Mouse (Mus musculus): ENCODE data around the gene Lamb3.
"Not testable (repeated sequence)": the region's sequence is repeated elsewhere in the genome, so short reads cannot be mapped to it uniquely, and the experiment has no call there.

Gene Lamb3

DNA sequence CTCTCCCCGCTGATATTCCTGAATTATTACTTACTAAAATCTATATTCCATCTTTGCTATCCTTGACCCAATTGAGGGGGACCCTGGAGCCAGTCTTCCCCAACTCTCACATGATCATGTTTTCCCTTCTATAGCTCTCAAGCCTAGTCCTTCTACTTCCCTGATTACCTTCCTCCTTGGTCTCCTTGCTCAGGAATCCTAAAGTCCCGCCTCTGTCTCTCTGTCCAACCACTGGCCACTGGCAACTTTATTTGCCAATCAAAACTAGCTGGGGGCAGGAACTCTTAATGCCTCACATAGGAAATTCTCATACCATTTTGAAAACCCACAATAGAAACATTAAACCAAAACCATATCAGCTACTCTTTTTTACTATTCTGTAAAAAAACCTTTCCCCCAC lies 73.8 kb downstream of the Lamb3 start:
- no peak for DNase-seq (ENCODE audit: low spot score)

DNA sequence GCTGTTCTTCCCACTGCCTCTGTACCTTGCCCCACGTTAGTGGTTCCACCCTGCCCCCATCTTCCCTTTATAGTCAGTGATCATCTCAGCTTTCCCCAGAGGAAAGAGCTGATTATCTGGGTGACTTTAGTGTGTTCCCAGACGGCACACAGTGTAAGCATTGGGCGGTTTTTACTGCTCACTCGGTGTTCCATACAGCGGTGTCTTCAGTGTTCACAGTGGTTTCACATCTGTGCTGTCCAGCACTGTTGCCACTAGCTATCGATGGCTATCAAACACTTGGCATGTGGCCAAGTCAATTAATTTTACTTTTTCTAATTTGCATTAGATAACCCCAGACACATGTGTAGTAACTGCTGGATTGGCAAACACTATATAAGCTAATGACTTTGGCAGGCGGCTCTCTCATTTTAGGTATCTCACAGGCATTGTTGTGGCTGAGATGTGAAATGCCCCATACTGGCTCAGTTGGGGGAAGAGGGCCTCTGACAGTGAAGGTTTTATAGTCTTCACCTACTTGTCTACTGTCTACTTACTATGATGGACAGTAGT lies 76.8 kb downstream of the Lamb3 start:
- DNase-seq (ENCODE audit: low spot score): no peak

DNA sequence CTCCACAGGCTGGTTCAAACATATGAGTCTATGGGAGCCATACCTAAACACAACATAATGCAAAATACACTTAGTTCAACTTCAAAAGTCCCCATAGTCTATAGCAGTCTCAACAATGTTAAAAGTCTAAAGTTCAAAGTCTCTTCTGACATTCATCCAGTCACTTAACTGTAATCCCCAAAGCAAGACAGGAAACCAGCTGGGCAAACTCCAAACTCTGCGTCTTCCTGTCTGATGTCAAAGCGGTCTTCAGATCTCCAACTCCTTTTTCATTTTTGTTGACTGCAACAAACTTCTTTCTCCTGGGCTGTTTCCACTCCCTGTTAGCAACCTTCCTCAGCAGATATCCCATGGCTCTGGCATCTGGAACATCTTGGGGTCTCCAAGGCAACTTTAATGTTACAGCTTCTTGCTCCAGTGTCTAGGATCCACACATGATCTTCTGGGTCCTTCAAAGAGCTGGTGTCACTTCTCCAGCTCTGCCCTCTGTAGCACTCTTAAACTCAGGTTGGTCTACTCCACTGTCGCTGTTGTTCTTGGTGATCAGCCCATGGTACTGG lies 78.3 kb downstream of the Lamb3 start:
- not testable (repeated sequence) for DNase-seq (ENCODE audit: low spot score)

DNA sequence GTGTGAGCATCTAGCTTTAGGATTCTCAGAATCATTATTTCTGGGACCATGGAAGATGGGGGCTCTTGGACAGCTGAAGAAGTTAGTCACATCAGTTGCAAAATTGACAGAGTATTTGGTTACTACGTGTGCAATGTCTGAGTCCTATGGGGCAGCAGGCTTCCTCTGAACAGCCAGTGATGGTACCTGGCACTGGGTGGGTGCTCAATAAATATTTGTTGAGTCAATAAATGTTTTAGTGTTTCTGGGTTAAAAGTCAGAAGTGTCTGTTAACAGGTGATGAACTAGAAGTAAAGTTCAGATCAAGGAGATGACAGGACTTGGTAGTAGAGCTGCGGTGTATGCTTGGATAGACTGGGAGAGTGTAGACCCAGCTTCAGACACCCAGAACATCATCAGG lies 80.1 kb downstream of the Lamb3 start:
- no peak for DNase-seq (ENCODE audit: low spot score)

DNA sequence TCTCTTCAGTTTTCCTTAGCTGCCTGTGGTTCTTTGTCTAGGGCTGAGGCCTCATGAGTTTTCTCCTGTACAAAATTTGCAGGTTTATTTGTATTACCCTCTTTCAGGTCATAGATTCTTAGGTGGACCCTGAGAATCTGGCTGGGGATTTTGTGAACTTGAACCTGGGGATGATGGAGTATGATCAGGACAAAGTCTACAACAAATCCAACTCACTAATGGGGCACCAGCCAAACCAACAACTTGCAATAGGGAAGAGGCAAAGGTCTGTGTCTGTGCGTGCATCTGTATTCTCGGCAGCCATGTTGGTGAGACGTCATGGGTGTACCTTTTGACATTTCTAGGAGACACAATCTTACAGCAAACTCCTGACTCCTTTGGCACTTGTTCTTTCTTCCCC lies 81.6 kb downstream of the Lamb3 start:
- no peak for DNase-seq (ENCODE audit: low spot score)

DNA sequence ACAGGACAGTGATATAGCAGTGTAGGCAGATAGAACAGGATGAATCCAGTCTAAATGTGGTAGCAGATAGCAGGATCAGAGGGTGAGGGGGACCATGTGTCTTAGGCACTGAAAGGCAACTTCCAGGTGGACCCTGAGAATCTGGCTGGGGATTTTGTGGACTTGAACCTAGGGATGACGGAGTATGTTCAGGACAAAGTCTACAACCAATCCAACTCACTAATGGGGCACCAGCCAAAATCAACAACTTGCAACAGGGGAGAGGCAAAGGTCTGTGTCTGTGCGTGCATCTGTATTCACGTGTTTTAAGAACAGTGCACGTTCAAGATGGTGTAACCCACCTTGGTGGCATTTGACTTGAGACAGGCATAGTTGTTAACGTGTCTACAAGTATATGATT lies 82.4 kb downstream of the Lamb3 start:
- no peak for DNase-seq (ENCODE audit: low spot score)

DNA sequence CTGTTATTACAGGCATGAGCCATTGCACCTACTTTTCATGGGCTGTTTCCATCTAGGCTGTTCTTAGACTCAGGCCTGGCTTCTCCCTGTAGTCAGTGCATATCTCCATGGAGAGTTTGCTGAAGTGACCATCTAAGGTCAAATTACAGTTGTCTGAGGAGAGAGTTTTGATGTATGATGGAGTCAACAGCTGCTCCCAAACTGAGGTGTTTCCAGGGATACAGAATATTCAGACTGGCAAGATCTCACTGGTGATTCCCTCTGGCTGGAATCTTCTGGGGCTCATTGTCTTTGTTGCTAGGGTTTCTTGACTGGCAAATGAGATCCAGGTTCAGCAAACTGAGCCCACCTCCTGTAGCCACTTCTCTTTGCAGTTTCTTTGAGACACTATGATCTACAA lies 83.2 kb downstream of the Lamb3 start:
- no peak for DNase-seq (ENCODE audit: low spot score)

DNA sequence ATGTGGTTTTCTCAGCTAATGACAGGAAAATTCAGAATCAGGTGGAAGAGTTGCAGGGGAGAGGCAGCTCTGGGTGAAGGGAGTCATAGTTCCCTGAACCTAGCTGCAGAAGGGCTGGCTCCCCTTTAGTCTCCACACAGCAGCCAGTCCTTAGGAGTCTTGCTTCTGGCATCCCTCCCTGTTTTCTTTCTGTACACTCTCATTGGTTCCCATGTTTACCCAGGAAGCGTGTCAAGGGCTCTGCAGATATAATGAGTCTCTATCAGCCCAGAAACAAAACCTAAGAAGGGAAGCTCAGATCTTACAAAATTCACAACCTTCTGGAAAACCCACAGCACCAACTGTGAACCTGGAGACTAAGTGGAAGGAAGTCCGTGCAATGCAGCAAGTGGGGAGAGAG lies 85.5 kb downstream of the Lamb3 start:
- DNase-seq (ENCODE audit: low spot score): no peak

DNA sequence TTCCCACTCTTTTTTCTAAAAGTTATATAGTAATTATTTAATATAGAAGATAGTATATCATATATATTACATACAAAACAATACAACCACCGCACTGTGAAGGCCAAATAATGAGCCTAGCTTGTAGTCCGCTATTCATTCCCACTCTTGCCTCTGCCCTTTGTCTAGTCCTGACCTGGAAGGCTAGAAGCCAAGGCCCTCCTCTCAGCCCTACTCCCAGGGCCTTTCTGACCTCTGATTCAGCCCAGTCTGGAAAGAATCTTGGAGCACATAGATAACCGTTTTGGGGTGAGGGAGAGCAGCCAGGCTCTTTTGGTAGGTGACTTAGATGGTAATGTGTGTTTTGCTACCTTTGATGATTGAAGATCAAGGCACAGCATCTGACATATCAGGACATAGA lies 86.4 kb downstream of the Lamb3 start:
- no peak for DNase-seq (ENCODE audit: low spot score)

DNA sequence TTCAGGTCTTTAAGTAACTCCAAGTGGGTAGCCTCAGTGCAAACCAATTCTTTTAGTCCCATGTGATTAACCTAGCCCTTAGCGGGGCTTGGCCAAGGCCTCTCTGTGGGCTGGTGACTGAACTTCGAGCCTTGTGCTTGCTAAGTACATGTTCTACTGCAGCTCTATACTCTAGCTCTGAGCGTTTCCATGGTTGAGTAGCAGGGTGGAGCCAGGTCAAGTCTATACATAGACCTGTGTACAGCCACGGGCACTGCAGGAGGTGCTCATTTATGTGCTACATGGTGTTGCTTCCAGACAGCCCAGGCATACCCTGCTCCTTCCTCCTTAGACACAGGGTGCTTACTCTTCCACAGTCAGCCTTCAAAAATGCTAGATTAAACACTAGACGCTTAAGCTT lies 88.4 kb downstream of the Lamb3 start:
- DNase-seq (ENCODE audit: low spot score): no peak

DNA sequence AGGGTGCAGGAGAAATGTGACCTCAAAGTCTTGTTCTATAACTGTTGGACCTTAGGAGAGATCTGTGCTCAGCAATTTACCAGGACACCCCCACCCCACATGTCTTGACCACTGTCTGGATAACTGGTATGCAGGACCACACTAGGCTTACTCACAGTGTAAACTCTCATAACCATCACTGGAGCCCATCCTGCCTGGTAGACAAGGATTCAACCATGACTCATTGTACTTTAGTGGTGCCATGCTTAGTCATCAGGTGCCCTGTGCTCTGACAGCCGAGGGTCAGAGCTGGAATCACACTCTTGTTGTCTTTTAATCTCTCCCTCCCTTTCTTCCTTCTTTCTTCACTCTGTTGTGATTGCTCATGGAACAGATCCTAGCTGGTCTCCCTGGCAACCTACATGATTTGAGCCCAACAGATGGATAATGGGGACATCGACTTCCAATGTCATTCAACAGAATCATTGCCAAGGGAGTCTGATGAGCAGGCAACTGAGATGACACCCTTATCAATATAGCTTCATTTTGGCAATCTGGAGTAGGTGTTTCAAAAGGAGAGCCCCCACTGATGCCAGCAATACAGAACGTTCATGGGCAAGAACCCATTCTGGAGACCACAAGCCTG lies 90.8 kb downstream of the Lamb3 start:
- no peak for DNase-seq (ENCODE audit: low spot score)

DNA sequence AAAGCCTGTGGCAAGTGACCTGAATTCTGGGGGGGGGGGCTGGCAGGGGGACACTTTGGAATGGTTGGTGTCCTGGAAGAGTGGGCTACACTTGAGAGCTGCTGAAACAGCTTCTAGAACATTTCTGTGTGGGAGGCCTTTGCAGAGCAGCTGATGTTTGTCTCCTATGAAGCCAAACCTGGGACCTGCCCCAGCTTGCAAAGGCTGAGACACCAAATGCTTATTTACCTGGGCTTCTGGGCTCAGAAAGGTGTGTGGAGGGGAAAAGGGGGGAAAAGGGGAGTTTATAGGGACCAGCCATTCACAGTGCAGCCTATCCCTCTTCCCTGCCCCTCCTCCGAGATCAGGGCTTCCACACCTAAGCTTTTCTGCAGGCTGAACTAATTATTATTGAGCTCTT lies 92.5 kb downstream of the Lamb3 start:
- DNase-seq (ENCODE audit: low spot score): no peak

DNA sequence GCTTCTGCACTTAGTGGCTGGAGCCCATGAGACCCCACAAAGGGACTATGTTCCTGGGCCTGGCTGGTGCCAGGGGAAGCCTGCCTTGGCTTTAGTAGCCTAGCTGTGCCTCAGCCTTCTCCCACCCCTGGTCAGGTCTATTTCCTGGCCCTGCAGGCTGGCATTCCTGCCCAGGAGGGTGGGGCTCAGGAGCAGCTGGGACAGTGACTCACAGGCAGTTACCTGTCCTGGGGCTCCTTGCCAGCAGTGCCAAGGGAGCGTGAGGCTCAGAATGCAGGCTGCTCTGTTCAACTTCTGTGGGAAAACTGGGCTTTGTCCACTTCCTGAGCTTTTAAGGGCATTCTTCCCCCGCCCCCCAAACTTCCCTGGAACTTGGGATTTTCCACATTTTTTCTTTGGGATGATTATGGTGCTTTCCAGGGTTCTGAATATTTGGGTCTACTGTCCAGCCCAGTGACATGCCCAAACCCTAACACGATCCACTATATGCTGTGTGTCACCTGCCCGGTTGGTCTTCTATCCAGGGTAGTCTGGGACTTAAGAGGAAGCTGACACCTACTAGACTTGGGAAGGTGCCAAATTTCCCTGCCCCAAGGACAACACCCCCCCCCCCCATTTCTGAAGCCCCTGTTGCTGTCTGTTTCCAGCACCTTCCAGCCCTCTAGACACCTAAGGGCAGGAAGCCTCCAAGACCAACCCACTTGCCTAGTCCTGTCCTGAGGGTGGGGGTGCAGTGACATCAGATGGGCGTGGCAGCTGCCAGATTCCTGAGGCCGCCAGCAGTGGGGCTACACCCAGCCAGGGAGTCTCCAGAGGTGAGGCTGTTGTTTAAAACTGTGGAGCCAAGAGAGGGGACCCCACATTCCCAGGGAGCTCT lies 94.0 kb downstream of the Lamb3 start:
- no peak for DNase-seq (ENCODE audit: low spot score)

DNA sequence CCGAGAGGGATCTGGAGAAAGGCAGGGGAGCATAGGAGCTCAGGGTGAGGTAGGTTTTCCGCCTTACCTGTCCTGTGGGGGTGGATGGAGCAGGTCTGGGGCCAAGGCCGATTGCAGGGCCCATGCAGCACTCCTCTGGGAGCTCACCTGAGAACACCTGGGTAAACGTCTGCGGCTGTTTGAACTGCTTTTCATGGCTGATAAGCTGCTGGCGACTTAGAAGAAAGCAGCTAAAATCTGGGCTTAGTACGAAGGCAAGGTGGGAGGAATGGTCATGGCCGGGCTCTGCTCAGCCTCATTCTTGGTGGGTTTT lies 94.5 kb downstream of the Lamb3 start:
- DNase-seq (ENCODE audit: low spot score): no peak

DNA sequence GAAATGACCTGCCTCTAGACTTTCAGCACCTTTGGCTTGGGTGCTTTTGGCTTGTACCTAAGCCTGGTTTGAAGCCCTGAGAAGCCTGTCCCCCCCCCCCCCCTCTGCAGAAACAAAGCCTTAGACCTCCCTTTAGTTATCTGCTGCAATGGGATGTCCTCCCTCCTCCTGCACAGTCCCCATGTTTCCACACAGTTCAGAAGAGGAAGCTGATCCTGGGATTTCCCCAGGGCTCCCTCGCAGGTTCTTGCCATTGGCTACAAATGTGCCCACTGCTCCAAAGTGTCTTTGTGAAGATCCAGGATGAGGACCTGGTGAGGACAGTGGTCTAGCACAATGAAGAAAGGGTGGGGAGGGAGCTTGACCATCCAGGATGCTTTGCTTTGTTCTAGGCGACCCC lies 95.6 kb downstream of the Lamb3 start:
- DNase-seq (ENCODE audit: low spot score): no peak

DNA sequence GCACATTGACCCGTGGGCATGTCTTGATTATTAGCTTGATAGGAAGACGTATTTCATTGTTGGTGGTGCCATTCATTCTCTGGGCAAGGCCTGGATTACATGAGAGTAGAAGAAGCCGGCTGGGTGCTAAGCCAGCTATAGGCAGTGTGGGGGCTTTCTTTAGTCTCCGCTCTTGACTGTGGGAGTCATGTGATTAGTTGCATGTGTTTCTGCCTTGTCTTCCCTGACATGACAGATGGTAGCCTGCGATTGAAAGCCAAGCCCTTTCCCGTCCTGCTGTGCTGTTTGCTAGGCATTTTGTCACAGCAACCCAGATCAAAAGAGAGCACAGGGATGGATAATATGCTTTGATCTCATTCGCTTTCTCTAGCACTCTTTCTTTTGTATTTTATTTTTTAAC lies 97.9 kb downstream of the Lamb3 start:
- DNase-seq (ENCODE audit: low spot score): no peak

DNA sequence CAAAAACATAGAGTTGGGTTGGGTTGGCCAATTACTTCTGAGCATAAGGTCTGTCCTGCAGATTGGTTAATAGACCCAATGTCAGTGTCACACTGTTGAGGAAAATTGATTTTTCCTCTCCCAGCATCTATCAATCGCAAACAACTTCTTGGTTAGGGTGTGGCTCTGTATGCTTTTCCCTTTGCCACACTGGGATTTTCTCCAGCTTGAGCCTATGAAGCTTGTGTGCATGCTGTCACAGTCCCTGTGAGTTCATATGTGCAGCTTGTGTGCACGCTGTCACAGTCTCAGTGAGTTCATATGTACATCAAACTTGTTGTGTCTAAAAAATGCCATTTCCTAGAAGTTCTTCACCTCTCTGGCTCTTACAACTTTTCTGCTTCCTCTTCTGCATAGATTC lies 99.3 kb downstream of the Lamb3 start:
- DNase-seq (ENCODE audit: low spot score): no peak

DNA sequence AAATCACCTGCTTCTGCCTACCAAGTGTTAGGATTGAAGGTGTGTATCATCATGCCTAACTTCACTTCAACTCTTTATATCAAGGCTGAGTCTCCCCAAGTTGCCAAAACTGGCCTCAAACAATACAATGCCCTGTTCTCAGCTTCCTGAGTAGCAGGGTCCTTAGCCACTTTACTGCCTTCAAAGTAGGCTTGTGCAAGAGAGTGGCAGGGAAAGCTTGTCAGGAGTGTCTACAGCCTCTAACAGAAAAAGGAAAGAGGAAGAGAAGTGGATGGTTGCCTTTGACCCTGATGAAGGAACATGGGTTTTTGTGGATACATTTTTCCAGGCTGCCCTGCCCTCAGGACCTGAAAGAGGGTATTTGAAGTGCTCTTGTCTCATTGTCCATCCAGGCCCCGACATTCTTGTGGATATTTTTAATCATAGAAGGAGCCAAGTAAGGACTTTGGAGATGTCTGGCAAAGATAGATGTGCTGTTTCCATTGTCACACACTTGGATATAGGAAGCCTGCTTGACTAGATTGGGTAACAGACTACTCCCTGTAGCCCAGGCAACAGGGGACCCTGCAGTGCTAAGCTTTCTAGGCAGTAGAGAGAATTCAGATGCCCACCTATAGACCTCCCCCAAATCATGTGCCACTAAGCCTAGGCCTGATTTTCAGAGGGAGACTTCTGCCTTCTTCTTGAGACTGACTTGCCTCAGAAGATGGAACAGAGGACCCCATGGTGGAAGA lies 102.5 kb downstream of the Lamb3 start:
- no peak for DNase-seq (ENCODE audit: low spot score)

DNA sequence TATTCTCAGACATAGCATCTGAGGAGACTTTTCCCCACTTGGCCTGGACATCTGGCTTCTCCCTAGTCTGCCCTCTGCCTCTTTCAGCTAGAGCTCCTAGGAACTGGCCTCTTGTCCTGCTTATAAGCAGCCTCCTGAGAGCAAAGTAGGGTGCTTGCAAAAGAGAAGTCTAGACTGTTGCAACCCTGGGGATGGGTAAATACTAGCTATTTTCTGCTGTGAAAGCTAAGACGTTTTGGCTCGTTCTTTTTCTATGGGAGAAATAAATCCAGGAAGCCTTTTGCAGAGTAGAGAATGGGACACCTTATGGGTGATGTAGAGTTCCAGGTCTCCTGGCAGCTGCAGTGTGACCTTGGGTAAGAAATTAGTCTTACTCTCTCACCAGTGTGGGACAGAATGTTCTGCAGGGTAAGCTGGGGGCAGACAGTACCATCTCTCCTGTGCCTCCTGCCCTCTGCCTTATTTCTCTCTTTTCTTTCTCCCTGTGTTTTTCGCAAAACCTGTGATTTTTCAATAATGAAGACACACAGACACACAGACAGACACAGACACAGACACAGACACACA lies 103.1 kb downstream of the Lamb3 start:
- DNase-seq (ENCODE audit: low spot score): no peak

DNA sequence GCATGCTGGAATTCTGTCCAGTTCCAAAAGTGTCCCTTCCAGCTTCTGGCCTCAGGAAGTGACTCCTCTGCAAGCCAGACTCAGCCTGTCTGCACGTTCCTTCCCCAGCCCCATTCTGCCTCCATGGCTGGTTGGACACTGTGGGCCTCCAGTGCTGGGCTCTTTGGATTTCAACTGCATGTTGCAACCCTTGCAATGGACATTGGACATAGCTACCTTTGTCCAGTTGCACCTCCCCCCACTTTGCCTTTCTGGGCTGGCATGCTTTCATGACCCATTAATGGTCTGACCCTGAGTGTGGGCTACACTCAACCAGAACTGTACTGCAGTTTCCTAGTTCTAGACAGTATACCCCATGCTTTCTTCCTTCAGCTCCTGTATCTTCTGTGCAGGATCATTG lies 104.1 kb downstream of the Lamb3 start:
- DNase-seq (ENCODE audit: low spot score): no peak

DNA sequence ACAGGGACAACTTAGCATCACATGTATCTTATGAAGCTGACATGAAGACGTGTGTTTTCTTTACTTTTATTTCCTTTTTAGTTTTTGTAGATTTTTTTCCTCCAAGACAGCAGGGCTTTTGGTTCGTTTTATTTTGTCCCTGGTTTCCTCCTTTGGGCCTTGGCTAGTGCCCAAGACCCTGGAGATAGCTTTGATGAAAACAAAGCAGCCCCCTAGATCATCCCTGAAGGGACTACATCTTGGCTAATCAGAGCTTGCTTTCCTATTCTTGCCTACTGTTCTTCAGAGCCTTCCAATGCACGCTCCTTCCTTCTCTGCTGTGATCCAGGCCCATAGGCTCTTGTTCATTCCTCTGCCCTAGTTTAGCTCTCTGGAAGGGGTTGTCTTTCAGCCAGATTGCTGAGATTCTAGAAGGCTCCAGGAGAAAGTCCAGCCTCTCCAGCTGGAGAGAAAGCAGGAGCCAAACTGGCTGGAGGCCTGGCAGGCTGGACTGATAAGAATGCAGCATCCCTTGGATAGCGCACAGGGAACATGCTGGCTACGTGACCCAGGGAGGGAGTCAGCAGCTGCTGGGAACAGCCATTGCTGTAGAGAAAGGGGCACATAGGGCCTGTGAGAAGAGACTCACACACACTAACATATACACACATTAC lies 108.3 kb downstream of the Lamb3 start:
- DNase-seq (ENCODE audit: low spot score): no peak

DNA sequence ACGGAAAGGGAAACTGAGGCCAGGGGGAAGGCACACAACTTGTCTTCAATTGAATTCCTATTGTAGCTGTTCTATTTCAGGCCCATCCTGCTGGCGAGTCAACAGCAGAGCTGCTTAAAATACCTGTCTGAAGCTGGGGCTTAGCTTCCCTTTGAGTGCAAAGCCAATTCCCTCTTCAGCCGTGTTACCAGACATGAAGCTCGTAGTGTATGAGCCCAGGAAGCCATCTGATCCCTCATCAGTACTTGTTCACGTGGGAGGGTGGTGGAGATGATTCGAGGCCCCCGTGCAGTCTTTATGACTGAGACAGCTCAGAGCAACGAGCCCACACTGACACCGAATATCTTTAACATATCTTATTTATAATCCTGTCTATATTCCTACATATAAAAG lies 108.9 kb downstream of the Lamb3 start:
- no peak for DNase-seq (ENCODE audit: low spot score)

Measured in left cerebral cortex, adult 11 months (tissue).